Mouse (Mus musculus) kidney, embryonic 15.5 days (tissue): ENCODE data around the gene Atf4. TPM values are rescaled to one million over a fixed set of nuclear protein-coding genes. Genes with fewer than 3 reads are reported as not detected.

ENCODE experiments used
- ATAC-seq: fragments of 200-750 bp; cut with Nextera tagmentation; replicated peaks from 2 replicates; pipeline ENCODE4 v1.8.0; 2017; ENCODE audit warnings: moderate TSS enrichment; ENCODE audit not compliant: low FRiP score
- H3K27ac ChIP-seq: fragments of 300-500 bp; sonication (generic); 2 replicates; pipeline ENCODE4 v1.5.1; 2015; ENCODE audit warnings: mild to moderate bottlenecking, inconsistent platforms
- H3K27me3 ChIP-seq: fragments of 300-500 bp; sonication (generic); 2 replicates; pipeline ENCODE4 v1.6.1; 2015; ENCODE audit warnings: inconsistent platforms
- H3K36me3 ChIP-seq: fragments of 300-500 bp; sonication (generic); 2 replicates; pipeline ENCODE4 v1.6.1; 2015; ENCODE audit warnings: inconsistent platforms
- H3K4me1 ChIP-seq: fragments of 300-500 bp; sonication (generic); 2 replicates; pipeline ENCODE4 v1.6.1; 2015; ENCODE audit warnings: inconsistent platforms
- H3K4me2 ChIP-seq: fragments of 300-500 bp; sonication (generic); 2 replicates; pipeline ENCODE4 v1.6.1; 2015; ENCODE audit warnings: moderate library complexity, mild to moderate bottlenecking, inconsistent platforms
- H3K4me3 ChIP-seq: fragments of 300-500 bp; sonication (generic); replicated peaks from 2 replicates; pipeline ENCODE4 v1.5.1; 2015; ENCODE audit warnings: mild to moderate bottlenecking, inconsistent platforms
- H3K9ac ChIP-seq: fragments of 300-500 bp; sonication (generic); 2 replicates; pipeline ENCODE4 v1.6.1; 2015; ENCODE audit warnings: mild to moderate bottlenecking, inconsistent platforms
- H3K9me3 ChIP-seq: fragments of 300-500 bp; sonication (generic); replicated peaks from 2 replicates; pipeline ENCODE4 v1.6.1; 2016; ENCODE audit warnings: inconsistent platforms
- WGBS: fragments of 180-500 bp; shearing (Covaris S2); methylation state at CpG from one replicate; pipeline ENCODE4 v1.1.7; 2015; ENCODE audit warnings: mixed read lengths; 5-methylcytosine and 5-hydroxymethylcytosine counted together
- polyA plus RNA-seq: library from polyadenylated mRNA; unstranded; fragments of >200 nt; fragmentation: Nextera tagmentation; extraction: Ambion mirVana; gene quantifications from 2 replicates; pipeline ENCODE4 v1.2.1, GENCODE M21; 2015

The Atf4 gene
- polyA plus RNA-seq, 1 experiment from 2014 or later: 131 TPM

DNA sequence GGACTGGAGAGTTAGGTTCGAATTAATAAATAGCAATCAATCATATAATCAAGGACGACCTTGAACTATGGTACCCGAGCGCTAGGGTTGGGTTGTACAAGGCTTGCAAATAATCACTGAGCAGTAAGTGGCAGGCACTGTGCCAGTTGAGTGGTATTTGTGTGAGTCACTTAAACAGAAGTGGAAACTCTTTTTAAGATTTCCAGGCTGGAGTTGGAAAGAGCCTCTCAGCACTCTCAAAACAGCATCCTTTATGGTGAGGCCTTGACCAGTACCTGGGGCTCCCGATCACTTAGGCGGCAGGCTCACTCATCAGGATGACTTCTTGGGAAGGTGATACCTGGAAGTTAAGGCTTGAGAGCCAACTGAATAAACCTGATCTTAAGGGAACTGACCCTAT lies 777 bp upstream of the Atf4 start:
- Histone ChIP-seq H3K9ac (peak overlapping the region; percentile 57), H3K27me3 (no peaks in the 10 kb centered on the region), H3K4me3 (peak overlapping the region; percentile 96), H3K4me1 (peaks cover 48% of the 10 kb centered on the region), H3K27ac (peak overlapping the region; percentile 98), H3K4me2 (peak overlapping the region; percentile 88), H3K36me3 (peaks cover 65% of the 10 kb centered on the region), H3K9me3 (no peaks in the 10 kb centered on the region)
- 31% methylated on average over 6 of the region's 6 CpGs for WGBS
- no peak for ATAC-seq

DNA sequence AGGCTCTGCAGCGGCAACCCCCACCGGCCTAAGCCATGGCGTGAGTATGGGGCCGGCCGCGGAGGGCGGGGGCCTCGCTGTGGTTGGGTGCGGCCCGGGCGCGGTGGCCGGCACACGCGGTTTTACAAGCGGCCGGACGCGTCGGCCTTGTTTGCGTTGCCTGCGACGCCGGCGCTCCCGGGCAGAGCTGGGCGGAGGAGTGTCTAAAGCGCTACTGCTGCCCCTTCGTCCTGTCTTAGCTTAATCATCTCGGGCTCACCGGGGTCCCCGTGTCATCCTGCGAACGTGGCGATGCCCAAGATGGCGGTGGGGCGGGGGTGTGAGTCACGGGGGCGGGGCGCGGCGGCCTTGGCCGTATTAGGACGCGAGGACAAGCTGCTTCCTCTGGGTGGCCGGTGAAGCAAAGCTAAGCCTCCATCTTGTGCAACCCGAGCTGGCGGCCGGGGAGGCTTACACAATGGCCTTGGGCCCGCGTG lies 700 bp downstream of the Atf4 start:
- H3K27ac ChIP-seq: peak overlapping the region; percentile 98
- peaks cover 52% of the 10 kb centered on the region for H3K4me1 ChIP-seq
- H3K9me3 ChIP-seq: no peaks in the 10 kb centered on the region
- H3K27me3 ChIP-seq: no peaks in the 10 kb centered on the region
- peak; percentile 47 for ATAC-seq
- H3K36me3 ChIP-seq: peaks cover 65% of the 10 kb centered on the region
- peak overlapping the region; percentile 100 for H3K9ac ChIP-seq
- WGBS: under 1% methylated on average over 51 of the region's 51 CpGs
- peak overlapping the region; percentile 88 for H3K4me2 ChIP-seq
- peak overlapping the region; percentile 96 for H3K4me3 ChIP-seq

DNA sequence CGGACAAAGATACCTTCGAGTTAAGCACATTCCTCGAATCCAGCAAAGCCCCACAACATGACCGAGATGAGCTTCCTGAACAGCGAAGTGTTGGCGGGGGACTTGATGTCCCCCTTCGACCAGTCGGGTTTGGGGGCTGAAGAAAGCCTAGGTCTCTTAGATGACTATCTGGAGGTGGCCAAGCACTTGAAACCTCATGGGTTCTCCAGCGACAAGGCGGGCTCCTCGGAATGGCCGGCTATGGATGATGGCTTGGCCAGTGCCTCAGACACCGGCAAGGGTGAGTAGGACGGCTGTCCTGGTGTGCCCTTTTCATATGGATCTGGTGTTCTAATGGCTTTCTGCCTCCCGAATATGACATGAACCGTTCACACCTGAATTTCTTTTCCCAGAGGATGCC lies 1.3 kb downstream of the Atf4 start:
- peaks cover 52% of the 10 kb centered on the region for H3K4me1 ChIP-seq
- ATAC-seq: no peak
- peak overlapping the region; percentile 98 for H3K27ac ChIP-seq
- H3K9me3 ChIP-seq: no peaks in the 10 kb centered on the region
- H3K4me2 ChIP-seq: peak overlapping the region; percentile 88
- peak overlapping the region; percentile 96 for H3K4me3 ChIP-seq
- H3K27me3 ChIP-seq: no peaks in the 10 kb centered on the region
- peak overlapping the region; percentile 100 for H3K9ac ChIP-seq
- H3K36me3 ChIP-seq: peaks cover 63% of the 10 kb centered on the region
- 6% methylated on average over 16 of the region's 16 CpGs for WGBS

DNA sequence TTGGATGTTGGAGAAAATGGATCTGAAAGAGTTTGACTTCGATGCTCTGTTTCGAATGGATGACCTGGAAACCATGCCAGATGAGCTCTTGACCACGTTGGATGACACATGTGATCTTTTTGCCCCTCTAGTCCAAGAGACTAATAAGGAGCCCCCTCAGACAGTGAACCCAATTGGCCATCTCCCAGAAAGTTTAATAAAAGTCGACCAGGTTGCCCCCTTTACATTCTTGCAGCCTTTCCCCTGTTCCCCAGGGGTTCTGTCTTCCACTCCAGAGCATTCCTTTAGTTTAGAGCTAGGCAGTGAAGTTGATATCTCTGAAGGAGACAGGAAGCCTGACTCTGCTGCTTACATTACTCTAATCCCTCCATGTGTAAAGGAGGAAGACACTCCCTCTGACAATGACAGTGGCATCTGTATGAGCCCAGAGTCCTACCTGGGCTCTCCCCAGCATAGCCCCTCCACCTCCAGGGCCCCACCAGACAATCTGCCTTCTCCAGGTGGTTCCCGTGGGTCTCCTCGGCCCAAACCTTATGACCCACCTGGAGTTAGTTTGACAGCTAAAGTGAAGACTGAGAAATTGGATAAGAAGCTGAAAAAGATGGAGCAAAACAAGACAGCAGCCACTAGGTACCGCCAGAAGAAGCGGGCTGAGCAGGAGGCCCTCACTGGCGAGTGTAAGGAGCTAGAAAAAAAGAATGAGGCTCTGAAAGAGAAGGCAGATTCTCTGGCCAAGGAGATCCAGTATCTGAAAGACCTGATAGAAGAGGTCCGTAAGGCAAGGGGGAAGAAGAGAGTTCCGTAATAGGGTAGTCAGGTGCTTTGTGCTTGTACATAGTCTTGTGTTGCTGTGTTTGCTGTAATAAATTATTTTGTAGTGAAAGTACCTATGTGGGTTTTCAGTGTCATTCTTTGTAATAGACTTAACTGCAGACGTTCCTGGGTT lies 1.9 kb downstream of the Atf4 start:
- peak overlapping the region; percentile 98 for H3K27ac ChIP-seq
- 59% methylated on average over 12 of the region's 12 CpGs for WGBS
- ATAC-seq: no peak
- no peaks in the 10 kb centered on the region for H3K27me3 ChIP-seq
- H3K9ac ChIP-seq: peak overlapping the region; percentile 100
- peaks cover 52% of the 10 kb centered on the region for H3K4me1 ChIP-seq
- no peaks in the 10 kb centered on the region for H3K9me3 ChIP-seq
- peak overlapping the region; percentile 96 for H3K4me3 ChIP-seq
- H3K4me2 ChIP-seq: peak overlapping the region; percentile 88
- peaks cover 59% of the 10 kb centered on the region for H3K36me3 ChIP-seq

DNA sequence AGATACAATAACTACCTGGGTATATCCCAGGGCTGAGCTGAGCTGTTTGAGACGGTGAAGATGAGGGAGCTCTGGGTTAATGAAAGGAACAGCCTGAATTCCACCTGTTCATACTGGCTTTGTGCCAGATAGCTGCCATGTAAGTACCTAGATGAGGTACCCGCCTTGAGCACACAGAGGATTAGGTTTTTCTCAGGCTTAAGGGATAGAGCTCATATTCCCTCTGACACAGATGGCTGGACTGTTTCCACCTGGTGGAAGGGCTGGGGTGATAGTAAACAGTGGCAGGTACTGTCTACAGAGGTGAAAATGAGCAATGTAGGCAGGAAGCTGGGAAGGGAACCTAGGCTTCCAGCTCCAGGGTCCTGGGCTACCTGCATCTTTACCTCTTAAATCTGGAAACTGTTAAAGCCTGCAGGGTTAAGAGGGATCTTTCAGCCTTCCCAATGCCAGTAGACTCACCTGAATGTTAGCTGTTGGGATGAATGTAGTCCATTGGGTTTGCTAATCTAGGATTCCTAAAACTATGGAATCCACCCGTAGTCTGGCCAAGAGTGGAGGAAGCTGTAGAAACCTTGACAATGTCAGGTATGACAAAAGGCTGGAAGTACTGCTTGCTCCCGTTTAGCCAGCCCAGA lies 2.7 kb downstream of the Atf4 start:
- ATAC-seq: no peak
- 31% methylated on average over 4 of the region's 4 CpGs for WGBS
- Histone ChIP-seq H3K36me3 (peaks cover 57% of the 10 kb centered on the region), H3K4me1 (peaks cover 53% of the 10 kb centered on the region), H3K9ac (peak overlapping the region; percentile 100; the same call in 1 of the 2 replicates), H3K9me3 (no peaks in the 10 kb centered on the region), H3K4me3 (peak overlapping the region; percentile 96; the same call in 1 of the 2 replicates), H3K27ac (peak overlapping the region; percentile 98), H3K27me3 (no peaks in the 10 kb centered on the region), H3K4me2 (peak overlapping the region; percentile 88)

DNA sequence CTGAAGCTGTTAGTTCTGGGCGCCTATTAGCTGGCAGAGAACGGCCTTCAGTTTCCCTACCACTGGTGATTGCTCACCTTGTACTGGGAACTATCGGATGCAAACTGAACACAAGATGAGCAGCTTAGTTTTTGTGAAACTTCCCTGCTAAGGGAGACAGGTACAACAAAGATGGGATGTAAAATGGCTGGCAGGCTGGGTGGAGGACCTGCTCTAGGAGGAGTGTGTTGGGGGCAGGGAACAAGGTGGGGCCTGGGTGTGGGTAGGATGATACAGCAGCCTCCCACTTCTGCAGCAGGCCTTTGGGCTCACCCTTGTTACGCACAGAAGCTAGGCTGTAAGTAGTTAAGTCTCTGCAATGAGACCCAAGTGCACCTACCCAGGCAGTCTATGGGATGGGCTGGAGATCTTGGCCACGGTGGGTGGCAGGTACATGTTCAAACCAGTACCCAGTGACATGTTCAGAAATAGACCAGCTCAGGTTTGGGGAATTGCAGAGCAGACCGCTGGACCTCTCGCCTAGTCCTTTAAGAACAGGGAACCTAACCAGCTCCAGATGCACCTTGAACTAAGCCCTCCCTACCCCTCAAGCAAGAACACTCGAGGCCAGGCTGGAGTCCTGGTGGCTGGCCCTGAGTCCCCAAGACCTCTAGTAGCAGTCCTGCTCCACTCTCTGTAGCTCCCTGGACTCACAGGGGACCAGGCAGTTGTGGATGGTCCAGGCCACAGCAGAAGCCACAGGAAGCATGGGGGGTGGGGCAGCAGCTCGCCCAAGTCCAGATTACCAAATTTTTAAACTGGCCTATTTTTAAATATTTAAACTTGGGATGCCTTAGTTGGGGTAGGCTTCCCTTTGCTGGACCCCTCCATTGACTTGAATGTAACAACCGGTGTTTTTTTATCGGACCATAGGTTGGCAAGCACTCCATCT lies 3.5 kb downstream of the Atf4 start:
- H3K4me3 ChIP-seq: peak overlapping the region; percentile 96; the same call in 1 of the 2 replicates
- 56% methylated on average over 11 of the region's 11 CpGs for WGBS
- H3K9ac ChIP-seq: no peak overlapping the region
- H3K27me3 ChIP-seq: no peaks in the 10 kb centered on the region
- H3K36me3 ChIP-seq: peaks cover 57% of the 10 kb centered on the region
- peaks cover 53% of the 10 kb centered on the region for H3K4me1 ChIP-seq
- H3K9me3 ChIP-seq: no peaks in the 10 kb centered on the region
- peak overlapping the region; percentile 98 for H3K27ac ChIP-seq
- ATAC-seq: no peak
- peak overlapping the region; percentile 88; the same call in 1 of the 2 replicates for H3K4me2 ChIP-seq

GRCm38 (mm10) chr15:80259406-80260045 lies 4.5 kb downstream of the Atf4 start:
- ATAC-seq: no peak
- Histone ChIP-seq H3K36me3 (peaks cover 57% of the 10 kb centered on the region), H3K9me3 (no peaks in the 10 kb centered on the region), H3K27ac (peak overlapping the region; percentile 98), H3K9ac (no peak overlapping the region), H3K4me2 (no peak overlapping the region), H3K4me1 (peaks cover 48% of the 10 kb centered on the region), H3K4me3 (no peak overlapping the region), H3K27me3 (no peaks in the 10 kb centered on the region)
- WGBS: 78% methylated on average over 8 of the region's 8 CpGs

DNA sequence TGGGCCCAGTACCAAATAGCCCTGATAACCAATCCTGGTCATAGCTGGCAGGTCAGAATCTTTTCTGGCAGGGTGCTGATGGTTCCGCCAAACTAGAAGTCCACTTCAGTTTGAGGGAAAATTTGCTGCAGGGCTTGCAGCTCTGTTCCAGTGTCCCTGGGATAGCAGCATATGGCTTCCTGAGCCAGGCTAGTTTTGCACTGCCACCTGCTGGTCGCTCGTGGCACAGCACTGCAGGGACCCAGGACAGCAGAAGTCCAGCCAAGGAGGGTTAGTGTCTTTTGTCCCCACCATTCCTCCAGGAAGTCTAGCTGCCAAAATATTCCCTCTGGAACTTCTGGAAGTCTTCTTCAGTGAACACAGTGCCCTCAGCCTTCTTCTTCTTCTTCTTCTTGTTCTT lies 5.7 kb downstream of the Atf4 start:
- Histone ChIP-seq H3K9me3 (no peaks in the 10 kb centered on the region), H3K4me2 (no peak overlapping the region), H3K27ac (peak overlapping the region; percentile 41; the same call in 1 of the 2 replicates), H3K4me3 (no peak overlapping the region), H3K27me3 (no peaks in the 10 kb centered on the region), H3K9ac (no peak overlapping the region), H3K4me1 (peaks cover 48% of the 10 kb centered on the region), H3K36me3 (peaks cover 57% of the 10 kb centered on the region)
- no peak for ATAC-seq
- WGBS: 16% methylated on average over 3 of the region's 3 CpGs

GRCm38 (mm10) chr15:80261100-80261499 lies 6.1 kb downstream of the Atf4 start:
- Histone ChIP-seq H3K4me2 (no peak overlapping the region), H3K9me3 (no peaks in the 10 kb centered on the region), H3K27ac (no peak overlapping the region), H3K9ac (no peak overlapping the region), H3K4me1 (peaks cover 48% of the 10 kb centered on the region), H3K36me3 (peaks cover 55% of the 10 kb centered on the region), H3K4me3 (no peak overlapping the region), H3K27me3 (no peaks in the 10 kb centered on the region)
- ATAC-seq: no peak
- WGBS: 83% methylated on average over 7 of the region's 7 CpGs

GRCm38 (mm10) chr15:80263610-80264575 lies 8.9 kb downstream of the Atf4 start, which contains the start of gene Rps19bp1:
Gene Rps19bp1 (minus strand): TSS chr15:80264315.
- WGBS: 1% methylated on average over 66 of the region's 66 CpGs
- peak; percentile 90 for ATAC-seq

More at GRCm38 (mm10) chr15:80263610-80264575, 8.9 kb downstream of the Atf4 start, which contains the start of gene Rps19bp1:
- Histone ChIP-seq H3K27ac (peak within 1 kb of the TSS; percentile 78), H3K36me3 (peaks cover 27% of the 10 kb centered on the region), H3K9me3 (no peaks in the 10 kb centered on the region), H3K27me3 (no peaks in the 10 kb centered on the region), H3K9ac (peak within 1 kb of the TSS; percentile 89), H3K4me2 (peak within 1 kb of the TSS; percentile 81), H3K4me3 (peak within 1 kb of the TSS; percentile 93), H3K4me1 (peaks cover 22% of the 10 kb centered on the region)
